Mouse (Mus musculus) retina, postnatal 1 day (tissue): ENCODE results near the gene Bpifa3.
A peak's percentile ranks its signal among the peaks of the same experiment; 100 is the strongest.
"Not testable (repeated sequence)": the region's sequence is repeated elsewhere in the genome, so short reads cannot be mapped to it uniquely, and the experiment has no call there.

ENCODE experiments used
- DNase-seq: peaks from one replicate; pipeline ENCODE4 v3.0.0-alpha.2; 2012

The Bpifa3 gene

DNA sequence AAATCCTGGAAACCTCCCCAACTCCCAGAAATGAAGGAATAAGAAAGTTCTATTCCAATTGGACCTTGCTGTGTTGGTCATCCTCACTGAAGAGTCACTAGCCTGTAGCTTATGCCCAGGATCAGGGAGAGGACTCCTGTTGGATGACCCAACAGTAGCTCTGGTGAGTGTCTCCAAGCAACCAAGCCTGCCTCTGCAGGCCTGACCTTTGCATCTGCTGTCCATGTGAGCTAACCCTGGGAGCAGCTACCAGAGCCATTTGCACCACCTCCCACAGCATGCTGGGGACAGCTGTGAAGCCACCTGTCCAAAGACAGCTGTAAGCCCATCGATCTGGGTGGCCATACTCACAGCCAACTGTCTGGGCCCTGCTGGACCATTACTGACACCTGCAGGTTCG, at the start of gene Bpifa3:
TSS of gene Bpifa3 (plus strand) at position 217 of the 400 bp plus-strand sequence.
- DNase-seq = no peak

DNA sequence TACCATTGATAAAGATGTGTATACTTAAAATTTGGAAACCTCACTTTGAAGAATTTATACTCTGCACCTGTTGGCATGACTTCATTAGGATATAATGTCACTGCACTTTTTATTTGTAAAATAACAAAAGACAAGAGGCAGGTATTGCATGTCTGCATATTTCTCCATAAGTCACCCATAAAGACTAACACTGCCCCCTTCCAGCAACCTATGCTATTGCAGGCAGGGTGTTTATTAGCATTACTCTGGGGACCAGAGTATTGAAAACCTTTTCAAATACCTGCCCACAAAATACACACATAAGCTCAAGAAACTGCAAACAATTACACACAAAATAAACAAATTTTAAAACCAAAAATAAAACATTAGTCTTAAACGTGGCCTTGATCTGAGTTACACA, 32.4 kb upstream of the Bpifa3 start:
- peak; percentile 16 for DNase-seq

DNA sequence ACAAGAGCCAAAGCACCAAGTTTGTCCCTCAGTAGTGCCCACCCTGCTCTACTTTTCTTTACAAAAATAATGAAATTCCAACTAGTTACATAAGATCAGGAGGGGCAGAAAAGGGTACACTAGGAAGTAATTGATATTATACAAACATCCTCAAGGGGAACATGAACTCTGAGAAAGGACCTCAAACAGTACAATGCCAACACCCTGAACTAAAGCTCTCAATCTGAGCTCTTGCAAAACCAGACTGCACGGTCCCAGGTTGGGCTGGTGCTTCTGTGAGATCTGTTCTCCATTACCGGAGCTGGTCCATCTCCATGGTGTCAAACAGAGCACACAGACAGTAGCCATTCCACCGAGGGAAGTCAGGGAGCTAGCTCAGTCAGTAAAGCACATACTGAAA, 12.8 kb upstream of the Bpifa3 start:
- DNase-seq = no peak

DNA sequence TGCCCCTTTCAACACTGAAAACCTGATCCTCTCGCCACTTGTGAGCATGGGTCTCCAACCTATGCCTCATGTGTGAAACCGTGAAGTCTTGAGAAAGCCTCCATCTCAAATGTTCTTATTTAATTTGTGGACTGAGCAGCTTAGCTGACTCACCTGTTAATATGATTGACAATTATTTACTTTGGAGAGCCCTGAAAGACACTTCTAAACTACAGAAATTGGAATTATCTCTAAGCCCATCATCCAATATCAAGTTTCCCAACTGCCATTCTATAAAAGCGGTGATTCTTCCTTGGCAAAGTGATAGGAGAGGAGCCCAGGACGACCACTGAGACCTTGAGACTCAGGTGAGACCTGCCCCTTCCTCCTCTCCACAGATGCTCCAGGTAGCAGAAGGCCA, 12.4 kb downstream of the Bpifa3 start, which contains the start of gene Bpifa1:
TSS of gene Bpifa1 (plus strand) at position 301 of the 400 bp plus-strand sequence.
- DNase-seq = no peak

DNA sequence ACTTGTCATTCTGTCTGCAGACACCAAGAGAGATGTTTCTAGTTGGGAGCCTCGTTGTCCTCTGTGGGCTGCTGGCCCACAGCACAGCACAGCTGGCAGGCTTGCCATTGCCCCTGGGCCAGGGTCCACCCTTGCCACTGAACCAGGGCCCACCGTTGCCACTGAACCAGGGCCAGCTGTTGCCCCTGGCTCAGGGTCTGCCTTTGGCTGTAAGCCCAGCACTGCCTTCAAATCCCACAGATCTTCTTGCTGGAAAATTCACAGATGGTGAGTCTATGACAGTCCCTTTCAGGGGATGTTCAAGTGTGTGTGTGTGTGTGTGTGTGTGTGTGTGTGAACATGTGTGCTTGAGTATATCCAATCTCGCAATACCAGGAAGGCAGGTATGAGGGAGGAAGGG, 13.6 kb downstream of the Bpifa3 start:
- DNase-seq = peak; percentile 3

DNA sequence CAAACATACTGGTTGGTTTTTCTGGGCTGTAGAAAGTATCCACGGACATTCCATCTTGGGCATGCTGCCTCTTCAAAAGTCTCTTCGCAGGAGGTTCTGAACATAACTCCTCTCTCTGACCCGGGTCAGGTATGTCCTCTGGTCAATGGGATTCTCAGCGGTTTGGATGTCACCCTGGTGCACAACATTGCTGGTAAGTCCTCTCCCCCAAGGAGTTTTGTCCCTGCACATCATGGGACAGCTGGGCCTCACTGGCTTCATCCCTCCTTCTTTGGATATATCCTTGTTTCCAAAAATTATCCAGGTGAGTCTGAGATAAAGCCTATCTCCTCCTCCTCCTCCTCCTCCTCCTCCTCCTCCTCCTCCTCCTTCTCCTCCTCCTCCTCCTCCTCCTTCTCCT, 17.4 kb downstream of the Bpifa3 start:
- DNase-seq = no peak

DNA sequence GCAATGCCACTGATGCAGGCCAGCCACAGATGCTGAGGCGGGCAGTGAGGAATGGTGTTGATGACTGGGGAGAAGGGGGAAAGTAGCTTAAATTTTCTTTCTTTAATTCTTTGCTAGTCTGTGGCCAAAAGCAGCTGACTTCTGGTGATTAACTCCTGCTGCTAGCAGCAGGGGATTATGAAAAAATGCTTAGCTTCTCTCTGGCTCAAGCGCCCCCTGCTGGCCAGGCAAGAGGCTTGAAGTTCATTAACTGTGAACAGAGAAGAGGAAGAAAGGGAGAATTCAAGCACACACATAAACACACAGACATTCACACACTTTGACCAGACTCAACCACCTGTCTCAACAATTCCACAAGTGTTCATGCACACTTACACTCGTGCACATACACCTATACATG, 28.3 kb downstream of the Bpifa3 start:
- peak; percentile 73 for DNase-seq

DNA sequence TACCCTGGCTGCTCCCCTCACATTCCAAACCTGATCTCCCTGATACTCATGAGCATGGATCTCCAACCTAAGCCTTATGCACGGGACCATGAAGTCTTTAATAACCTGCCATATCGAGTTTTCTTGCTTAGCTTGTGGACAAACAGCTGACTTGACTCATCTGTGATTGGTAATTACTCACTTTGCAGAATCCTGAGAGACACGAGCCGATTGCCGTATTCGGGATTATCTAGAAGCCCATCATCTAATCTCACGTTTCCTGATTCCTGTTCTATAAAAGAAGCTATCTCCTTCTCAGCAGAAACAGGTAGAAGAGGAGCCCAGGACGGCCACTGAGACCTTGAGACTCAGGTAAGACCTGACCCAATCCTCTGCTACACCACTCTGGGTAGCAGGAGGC, 32.2 kb downstream of the Bpifa3 start, which contains the start of gene Bpifa5:
TSS of gene Bpifa5 (plus strand) at position 301 of the 400 bp plus-strand sequence.
- no peak for DNase-seq

DNA sequence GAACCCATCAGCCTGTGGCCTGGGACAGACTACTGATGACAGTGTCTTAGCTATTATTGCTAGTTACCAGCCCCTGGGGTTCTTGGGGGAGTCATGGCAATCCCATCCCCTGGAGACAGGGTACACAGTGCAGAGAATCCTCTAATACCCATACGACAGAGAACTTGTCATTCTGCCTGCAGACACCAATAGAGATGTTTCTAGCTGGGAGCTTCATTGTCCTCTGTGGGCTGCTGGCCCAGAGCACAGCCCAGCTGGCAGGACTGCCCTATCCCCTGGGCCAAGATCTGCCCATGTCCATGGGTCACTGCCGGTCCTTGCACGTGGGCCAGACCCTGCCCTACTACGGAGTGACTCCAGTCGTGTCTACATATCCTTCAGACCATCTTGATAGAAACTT, 33.2 kb downstream of the Bpifa3 start:
- no peak for DNase-seq

DNA sequence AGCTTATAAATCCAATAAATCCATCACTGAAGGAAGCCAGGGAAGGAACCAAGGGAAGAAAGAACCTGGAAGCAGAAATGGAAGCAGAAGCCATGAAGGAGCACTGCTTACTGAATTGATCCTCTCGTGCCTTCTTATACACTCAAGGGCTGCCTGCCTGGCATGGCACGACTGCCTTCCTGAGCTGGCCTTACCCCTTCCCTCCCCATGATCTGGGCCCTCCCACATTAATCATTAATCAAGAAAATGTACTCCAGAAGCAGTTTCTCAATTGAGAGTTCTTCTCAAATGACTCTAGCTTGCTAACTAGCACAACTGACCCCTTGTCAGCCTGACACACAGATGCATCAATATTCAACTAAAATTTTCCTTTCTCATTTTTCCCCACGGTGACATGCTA, 39.0 kb downstream of the Bpifa3 start:
- no peak for DNase-seq

DNA sequence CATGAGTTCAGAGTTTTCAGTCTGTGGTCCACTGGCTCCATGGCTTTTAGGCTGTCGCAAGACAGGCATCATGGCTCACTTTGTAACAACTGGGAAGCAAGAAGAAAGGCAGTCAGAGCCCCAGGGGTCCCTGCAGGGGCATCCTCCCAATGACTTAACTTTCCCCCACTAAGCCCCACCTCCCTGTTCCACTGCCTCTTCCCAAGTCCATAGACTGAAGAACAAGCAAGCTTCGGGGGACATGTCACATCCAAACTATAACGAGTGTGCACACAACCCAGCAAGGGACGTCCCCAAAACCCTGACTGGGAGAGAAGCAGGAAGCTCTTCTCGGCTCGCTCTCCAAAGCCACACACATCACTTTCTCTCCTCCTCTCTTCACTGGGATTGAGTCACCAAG, 41.5 kb downstream of the Bpifa3 start:
- DNase-seq = no peak

DNA sequence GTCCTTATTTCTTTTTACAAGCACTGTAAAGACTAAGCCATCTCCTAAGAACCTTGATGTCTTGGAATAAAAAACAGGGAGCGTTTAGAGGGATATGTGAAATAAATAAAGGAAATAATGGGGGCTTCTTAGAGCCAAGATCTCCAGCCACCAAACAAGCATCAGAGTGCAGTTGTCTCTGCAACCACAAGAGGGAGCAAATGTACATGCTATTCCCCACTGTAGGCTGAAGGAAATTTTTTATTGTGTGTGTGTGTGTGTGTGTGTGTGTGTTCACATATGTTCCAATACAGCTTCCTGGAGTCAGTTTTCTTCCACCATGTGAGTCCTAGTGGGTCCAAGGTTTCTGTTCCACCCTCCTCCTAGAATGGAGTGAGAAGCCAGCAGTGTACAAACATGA, 43.2 kb downstream of the Bpifa3 start:
- peak; percentile 54 for DNase-seq

DNA sequence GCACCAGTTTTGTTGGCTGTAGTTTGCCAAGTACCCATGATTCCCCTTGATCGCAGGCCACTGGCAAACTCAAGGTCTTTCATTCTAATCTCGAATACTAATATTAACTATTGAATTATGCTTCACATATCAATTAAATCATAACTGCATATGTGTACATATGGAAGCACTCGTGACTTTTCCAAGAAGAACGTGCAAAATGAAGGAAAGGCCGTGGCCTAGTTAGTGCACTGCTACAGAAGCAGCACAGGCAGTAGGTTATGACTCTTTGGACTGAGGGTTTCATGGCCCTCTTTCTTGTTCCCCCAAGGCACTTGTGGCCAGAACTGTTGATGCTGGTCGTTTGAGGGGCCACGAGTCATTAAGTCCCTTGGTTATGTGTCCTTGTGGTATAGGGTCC, 51.8 kb downstream of the Bpifa3 start:
- DNase-seq = not testable (repeated sequence)

DNA sequence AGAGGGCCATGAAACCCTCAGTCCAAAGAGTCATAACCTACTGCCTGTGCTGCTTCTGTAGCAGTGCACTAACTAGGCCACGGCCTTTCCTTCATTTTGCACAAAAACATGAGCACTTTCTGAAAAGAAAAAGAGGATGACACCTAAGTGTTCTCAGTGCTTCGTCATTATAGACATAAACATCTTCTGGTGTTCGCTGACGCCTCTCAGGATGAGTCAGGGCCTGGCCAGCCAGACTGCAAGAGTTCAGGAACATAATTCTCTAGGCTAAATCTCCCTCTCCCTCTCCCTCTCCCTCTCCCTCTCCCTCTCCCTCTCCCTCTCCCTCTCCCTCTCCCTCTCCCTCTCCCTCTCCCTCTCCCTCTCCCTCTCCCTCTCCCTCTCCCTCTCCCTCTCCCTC, 52.9 kb downstream of the Bpifa3 start:
- DNase-seq = not testable (repeated sequence)

DNA sequence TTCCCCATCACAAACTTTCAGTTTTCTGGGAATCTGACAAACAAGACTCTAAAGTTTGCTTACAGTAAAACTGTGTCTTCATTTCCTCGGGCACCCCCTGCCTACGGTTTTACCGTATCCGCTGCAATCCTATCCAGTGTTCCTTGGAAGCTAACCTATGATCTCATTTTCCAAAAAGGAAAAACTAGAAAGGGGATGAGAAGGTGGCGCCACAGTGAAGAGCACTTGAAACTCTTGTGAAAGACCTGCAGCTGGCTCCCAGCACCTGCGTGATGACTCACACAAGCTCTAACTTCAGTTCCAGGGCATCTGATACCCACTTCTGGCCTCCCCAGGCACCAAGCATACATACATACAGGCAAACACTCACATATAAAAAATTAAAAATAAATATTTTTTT, 55.2 kb downstream of the Bpifa3 start:
- no peak for DNase-seq

DNA sequence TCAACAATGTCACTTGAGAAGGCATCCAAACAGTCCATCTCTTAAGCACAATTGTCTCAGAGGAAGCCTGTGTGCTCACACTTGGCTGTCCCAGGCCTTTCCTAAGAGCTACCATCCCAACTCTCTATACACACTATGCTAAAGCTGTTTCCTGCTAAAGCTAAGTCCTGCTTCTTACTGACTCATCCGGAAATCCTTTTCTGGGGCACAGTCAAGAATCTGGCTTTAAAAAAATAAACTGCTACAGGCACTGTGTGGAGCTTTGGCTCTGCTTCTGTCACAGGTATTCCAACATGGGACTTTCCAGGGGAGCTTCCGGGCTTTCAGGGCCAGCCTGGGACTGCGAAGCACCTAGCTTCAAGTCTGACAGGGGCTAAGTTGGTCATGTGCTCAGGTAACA, 55.6 kb downstream of the Bpifa3 start:
- no peak for DNase-seq

DNA sequence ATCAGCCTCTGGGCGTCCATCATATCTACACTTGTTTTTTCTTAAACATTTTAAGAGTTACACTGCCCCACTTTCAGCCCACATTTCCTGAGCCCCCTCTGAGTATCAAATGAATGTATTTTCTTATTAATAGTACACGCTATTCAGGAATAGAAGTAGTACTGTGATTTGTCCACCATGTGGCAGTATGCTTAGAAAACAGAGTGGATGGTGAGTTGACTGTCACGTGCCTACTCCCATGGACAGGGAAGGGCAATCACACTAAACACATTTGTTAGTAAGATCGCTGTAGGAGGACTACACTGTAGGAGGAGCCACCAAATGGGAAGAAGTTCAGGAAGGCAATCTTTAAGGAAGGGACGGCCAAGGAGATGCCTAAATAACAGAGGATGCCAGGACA, 57.3 kb downstream of the Bpifa3 start:
- peak; percentile 49 for DNase-seq
